Mouse (Mus musculus) MEL-GATA-1-ER (cell line): ENCODE measurements around the gene Gorasp2.

ENCODE experiments used
- DNase-seq: peaks from one replicate; pipeline ENCODE4 v3.0.0-alpha.2; 2012; ENCODE audit warnings: low read depth; ENCODE audit errors: extremely low read depth

The Gorasp2 gene

GRCm38 (mm10) chr2:70736008-70736407 lies 74.6 kb downstream of the Gorasp2 start:
- DNase-seq: peak; percentile 28

- DNase-seq: no peak
Measured at GRCm38 (mm10) chr2:70741901-70742300, 80.5 kb downstream of the Gorasp2 start.

GRCm38 (mm10) chr2:70742588-70742987 lies 81.2 kb downstream of the Gorasp2 start:
- DNase-seq: peak; percentile 25

DNA sequence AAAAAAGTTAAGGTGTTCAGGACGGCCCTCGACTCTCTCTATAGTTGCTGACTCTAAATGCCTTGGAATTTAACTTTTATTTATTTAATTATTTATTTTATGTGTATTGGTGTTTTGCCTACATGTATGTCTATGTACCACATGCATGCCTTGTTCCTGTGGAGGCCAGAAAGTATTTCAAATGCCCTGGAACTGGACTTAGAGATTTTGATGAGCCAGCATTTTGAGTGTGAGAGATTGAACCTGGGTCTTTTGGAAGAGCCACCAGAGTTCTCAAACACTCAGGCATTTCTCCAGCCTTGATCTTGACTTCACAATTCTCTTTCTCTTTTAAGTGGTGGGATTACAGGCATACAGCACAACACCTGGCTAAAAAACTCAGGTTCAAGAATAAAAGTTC lies 90.3 kb downstream of the Gorasp2 start:
- no peak for DNase-seq

- no peak for DNase-seq
Measured at GRCm38 (mm10) chr2:70752149-70752548, 90.8 kb downstream of the Gorasp2 start.
